Mouse (Mus musculus) heart, embryonic 15.5 days (tissue): Measurements from ENCODE around the gene 4632433K11Rik. TPM values are rescaled to one million over a fixed set of nuclear protein-coding genes. Genes with fewer than 3 reads are reported as not detected.
"Not testable (repeated sequence)": the region's sequence is repeated elsewhere in the genome, so short reads cannot be mapped to it uniquely, and the experiment has no call there.

Experiments
- ATAC-seq: fragments of 200-750 bp; cut with Nextera tagmentation; replicated peaks from 2 replicates; pipeline ENCODE4 v1.8.0; 2017; ENCODE audit warnings: low read depth, moderate TSS enrichment; ENCODE audit not compliant: insufficient number of reproducible peaks, insufficient read depth, low FRiP score
- H3K27ac ChIP-seq: fragments of 300-500 bp; sonication (generic); 2 replicates; pipeline ENCODE4 v1.5.1; 2015; ENCODE audit warnings: mild to moderate bottlenecking, inconsistent platforms
- H3K27me3 ChIP-seq: fragments of 300-500 bp; sonication (generic); 2 replicates; pipeline ENCODE4 v1.6.1; 2015; ENCODE audit warnings: inconsistent platforms
- H3K36me3 ChIP-seq: fragments of 300-500 bp; sonication (generic); 2 replicates; pipeline ENCODE4 v1.6.1; 2015; ENCODE audit warnings: mild to moderate bottlenecking, inconsistent platforms
- H3K4me1 ChIP-seq: fragments of 300-500 bp; sonication (generic); replicated peaks from 2 replicates; pipeline ENCODE4 v1.6.1; 2015; ENCODE audit warnings: inconsistent platforms
- H3K4me2 ChIP-seq: fragments of 300-500 bp; sonication (generic); 2 replicates; pipeline ENCODE4 v1.6.1; 2015; ENCODE audit warnings: inconsistent platforms, mild to moderate bottlenecking, moderate library complexity
- H3K4me3 ChIP-seq: fragments of 300-500 bp; sonication (generic); 2 replicates; pipeline ENCODE4 v1.5.1; 2015; ENCODE audit warnings: mild to moderate bottlenecking, inconsistent platforms
- H3K9ac ChIP-seq: fragments of 300-500 bp; sonication (generic); 2 replicates; pipeline ENCODE4 v1.6.1; 2015; ENCODE audit warnings: mild to moderate bottlenecking, inconsistent platforms
- H3K9me3 ChIP-seq: fragments of 300-500 bp; sonication (generic); replicated peaks from 2 replicates; pipeline ENCODE4 v1.6.1; 2016; ENCODE audit warnings: inconsistent platforms
- WGBS: fragments of 180-500 bp; shearing (Covaris S2); methylation state at CpG from one replicate; pipeline ENCODE4 v1.1.7; 2015; ENCODE audit warnings: mixed read lengths; 5-methylcytosine and 5-hydroxymethylcytosine counted together
- polyA plus RNA-seq: library from polyadenylated mRNA; unstranded; fragments of >200 nt; fragmentation: Nextera tagmentation; extraction: Ambion mirVana; gene quantifications from 2 replicates; pipeline ENCODE4 v1.2.1, GENCODE M21; 2015

The 4632433K11Rik gene
- polyA plus RNA-seq, 1 experiment from 2014 or later, result not detected

DNA sequence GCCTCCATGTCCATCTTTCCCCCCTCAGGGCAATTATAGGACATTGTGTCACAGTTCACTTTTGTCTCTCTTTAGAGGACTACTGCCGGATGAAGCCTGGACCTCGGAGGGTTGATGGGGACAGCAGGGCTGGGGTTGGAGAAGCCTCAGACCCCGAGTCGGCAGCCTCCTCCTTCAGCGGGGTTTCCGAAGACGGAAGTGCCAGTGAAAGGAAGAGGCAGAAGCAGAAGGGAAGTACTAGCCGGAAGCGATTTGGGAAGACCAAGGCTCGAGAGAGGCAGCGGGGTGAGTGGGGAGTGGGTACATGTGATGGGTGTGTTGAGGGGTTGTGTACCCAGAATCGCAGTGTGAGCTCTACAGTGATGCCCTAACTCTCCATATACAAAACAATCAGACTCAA is 25.5 kb downstream of the 4632433K11Rik start:
- Histone ChIP-seq H3K4me2 (no peak overlapping the region), H3K4me1 (peaks cover 33% of the 10 kb centered on the region)
- no peak for ATAC-seq

DNA sequence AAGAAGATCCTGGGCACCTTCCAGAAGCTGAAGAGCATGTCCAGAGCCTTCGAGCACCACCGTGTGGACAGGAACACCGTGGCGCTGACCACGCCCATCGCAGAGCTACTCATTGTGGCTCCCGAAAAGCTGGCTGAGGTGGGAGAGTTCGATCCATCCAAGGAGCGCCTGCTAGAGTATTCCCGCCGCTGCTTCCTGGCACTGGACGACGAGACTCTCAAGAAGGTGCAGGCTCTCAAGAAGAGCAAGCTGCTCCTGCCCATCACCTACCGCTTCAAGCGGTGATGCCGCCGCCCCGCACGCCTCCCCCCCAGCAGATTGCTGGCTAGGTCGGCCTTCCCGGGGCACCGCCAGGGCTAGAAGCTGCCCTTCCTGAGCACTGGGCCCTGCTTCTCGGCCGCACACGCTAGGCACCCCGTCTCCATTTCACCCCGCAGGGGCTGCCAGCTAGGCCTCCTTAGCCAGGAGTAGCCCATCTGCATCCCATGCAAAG is 26.4 kb downstream of the 4632433K11Rik start:
- H3K36me3 ChIP-seq, result no peaks in the 10 kb centered on the region
- 4% methylated on average over 27 of the region's 27 CpGs for WGBS
- H3K4me3 ChIP-seq, result peak overlapping the region; percentile 61
- H3K9me3 ChIP-seq, result no peaks in the 10 kb centered on the region
- no peak for ATAC-seq
- H3K27me3 ChIP-seq, result peaks cover 36% of the 10 kb centered on the region
- H3K9ac ChIP-seq, result peak overlapping the region; percentile 73
- H3K27ac ChIP-seq, result peak overlapping the region; percentile 97
- H3K4me1 ChIP-seq, result peaks cover 38% of the 10 kb centered on the region
- peak overlapping the region; percentile 97 for H3K4me2 ChIP-seq

More for the DNA sequence above, 25.5 kb downstream of the 4632433K11Rik start:
- H3K27me3 ChIP-seq, result peaks cover 45% of the 10 kb centered on the region
- no peak overlapping the region for H3K9ac ChIP-seq
- H3K27ac ChIP-seq, result no peak overlapping the region
- WGBS, result 86% methylated on average over 12 of the region's 12 CpGs
- H3K4me3 ChIP-seq, result no peak overlapping the region
- H3K36me3 ChIP-seq, result no peaks in the 10 kb centered on the region
- no peaks in the 10 kb centered on the region for H3K9me3 ChIP-seq

GRCm38 (mm10) chr7:5060944-5061773 is 27.2 kb downstream of the 4632433K11Rik start:
- Histone ChIP-seq H3K27ac (peak overlapping the region; percentile 97), H3K27me3 (peaks cover 28% of the 10 kb centered on the region), H3K4me3 (peak overlapping the region; percentile 61), H3K36me3 (no peaks in the 10 kb centered on the region), H3K4me1 (peaks cover 44% of the 10 kb centered on the region), H3K9ac (peak overlapping the region; percentile 73), H3K9me3 (no peaks in the 10 kb centered on the region), H3K4me2 (peak overlapping the region; percentile 97)
- WGBS, result under 1% methylated on average over 60 of the region's 60 CpGs
- peak; percentile 88 for ATAC-seq

DNA sequence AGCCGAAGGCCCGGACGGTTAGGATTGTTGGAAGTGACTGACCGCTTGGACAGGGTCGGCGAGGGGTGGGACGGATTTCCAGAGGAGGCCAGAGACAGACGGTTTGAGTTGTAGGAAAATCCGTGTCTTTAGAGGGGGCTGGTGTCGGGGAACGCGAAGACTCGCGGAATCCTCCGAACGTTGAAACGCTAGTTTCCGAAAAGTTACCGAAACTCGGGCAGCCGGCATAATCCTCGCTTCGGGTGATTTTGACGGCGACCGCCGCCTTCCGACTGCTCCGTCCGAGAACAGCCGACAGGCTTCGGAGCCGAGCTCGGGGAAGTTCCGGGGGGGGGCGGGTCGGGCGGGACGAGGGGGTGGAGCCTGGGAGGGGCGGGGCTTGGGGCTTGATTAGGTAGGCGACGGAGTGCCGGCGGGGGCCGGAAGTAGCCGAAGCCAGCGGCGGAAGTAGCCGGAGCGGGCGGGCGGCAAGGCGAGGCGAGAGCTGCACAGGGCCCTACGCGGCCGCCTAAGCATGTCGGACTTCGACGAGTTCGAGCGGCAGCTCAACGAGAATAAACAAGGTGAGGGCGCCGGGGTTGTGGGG is 27.9 kb downstream of the 4632433K11Rik start, which contains the start of gene U2af2:
Gene U2af2, plus strand, starts transcription at position 370 of the 586 bp plus-strand sequence.
- H3K9ac ChIP-seq, result peak within 1 kb of the TSS; percentile 79
- peak within 1 kb of the TSS; percentile 61 for H3K4me3 ChIP-seq
- peak within 1 kb of the TSS; percentile 97 for H3K4me2 ChIP-seq
- no peaks in the 10 kb centered on the region for H3K9me3 ChIP-seq
- H3K27me3 ChIP-seq, result peaks cover 20% of the 10 kb centered on the region
- H3K36me3 ChIP-seq, result peaks cover 7% of the 10 kb centered on the region
- under 1% methylated on average over 50 of the region's 65 CpGs for WGBS
- ATAC-seq, result peak; percentile 83
- H3K4me1 ChIP-seq, result peaks cover 39% of the 10 kb centered on the region
- H3K27ac ChIP-seq, result peak within 1 kb of the TSS; percentile 97

DNA sequence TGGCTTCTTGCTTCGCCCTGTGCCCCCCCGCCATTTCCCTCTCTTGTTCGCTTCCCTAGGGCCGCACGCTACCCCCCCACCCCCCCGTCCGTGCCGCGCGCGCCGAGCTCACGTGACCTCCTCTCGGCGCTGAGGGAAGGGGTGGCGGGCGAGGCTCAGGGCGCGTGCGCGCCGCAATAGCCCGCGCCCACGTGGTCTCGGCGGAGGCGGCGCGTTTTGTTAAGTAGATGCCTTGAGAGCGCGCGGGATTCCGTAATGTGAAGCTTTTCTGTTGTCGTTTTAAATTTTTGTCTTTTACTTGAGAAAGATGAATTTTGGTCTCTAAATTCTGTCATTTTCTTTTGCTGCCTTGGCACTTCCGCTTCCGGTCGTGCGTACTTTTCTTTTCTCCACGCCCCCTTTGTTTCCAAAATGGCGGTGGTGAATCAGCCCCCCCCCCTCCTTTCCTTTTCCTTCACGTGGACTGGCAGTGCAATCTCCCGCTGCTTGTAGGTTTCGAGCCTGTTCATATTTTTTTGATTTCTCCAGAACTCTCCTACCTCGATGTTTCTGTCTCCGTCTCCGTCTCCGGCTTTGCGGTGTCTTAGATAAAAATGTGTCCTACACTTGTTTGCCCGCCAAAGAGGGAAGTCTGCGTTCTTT is 28.6 kb downstream of the 4632433K11Rik start:
- peak overlapping the region; percentile 97 for H3K27ac ChIP-seq
- H3K9me3 ChIP-seq, result no peaks in the 10 kb centered on the region
- peaks cover 13% of the 10 kb centered on the region for H3K36me3 ChIP-seq
- WGBS, result under 1% methylated on average over 51 of the region's 51 CpGs
- H3K4me1 ChIP-seq, result peaks cover 35% of the 10 kb centered on the region
- H3K4me3 ChIP-seq, result peak overlapping the region; percentile 61
- H3K27me3 ChIP-seq, result peaks cover 14% of the 10 kb centered on the region
- peak overlapping the region; percentile 79 for H3K9ac ChIP-seq
- H3K4me2 ChIP-seq, result peak overlapping the region; percentile 97
- peak; percentile 50 for ATAC-seq

DNA sequence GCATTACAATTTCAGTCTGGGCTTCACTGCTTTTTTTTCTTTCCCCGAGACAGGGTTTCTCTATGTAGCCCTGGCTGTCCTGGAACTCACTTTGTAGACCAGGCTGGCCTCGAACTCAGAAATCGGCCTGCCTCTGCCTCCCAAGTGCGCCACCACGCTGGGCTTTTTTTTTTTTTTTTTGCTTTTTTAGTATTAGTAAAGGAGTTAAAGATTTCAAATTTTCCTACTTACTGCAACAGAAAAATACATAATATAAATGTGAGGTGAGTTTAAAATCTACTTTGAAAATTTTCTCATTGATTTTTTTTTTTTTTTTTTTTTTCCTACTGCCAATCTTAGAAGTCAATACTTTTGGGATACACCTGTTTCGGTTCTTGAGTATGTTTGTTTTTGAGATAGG is 31.0 kb downstream of the 4632433K11Rik start:
- Histone ChIP-seq H3K9me3 (no peaks in the 10 kb centered on the region), H3K27me3 (no peaks in the 10 kb centered on the region), H3K4me2 (no peak overlapping the region), H3K36me3 (peaks cover 37% of the 10 kb centered on the region), H3K4me3 (no peak overlapping the region), H3K9ac (no peak overlapping the region), H3K27ac (no peak overlapping the region), H3K4me1 (peaks cover 33% of the 10 kb centered on the region)
- no peak for ATAC-seq
- WGBS, result 87% methylated on average over 6 of the region's 6 CpGs

DNA sequence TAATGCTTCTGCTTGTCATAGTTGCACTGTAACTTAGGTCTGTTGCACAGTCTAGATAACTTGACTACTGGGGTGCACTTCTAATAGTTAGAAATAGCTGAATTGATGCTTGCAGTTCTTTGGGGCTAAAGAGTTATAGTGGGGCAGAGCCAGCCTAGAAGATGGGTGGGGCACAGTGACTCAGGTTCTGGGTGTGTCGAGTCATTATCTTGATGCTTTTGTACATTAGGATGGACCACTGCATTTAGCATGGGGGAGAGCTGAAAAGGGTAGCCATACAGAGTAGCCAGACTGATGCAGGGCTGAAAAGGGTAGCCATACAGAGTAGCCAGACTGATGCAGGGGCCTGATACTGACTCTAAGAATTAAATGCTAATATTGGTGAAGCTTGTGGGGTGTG is 39.7 kb downstream of the 4632433K11Rik start:
- no peaks in the 10 kb centered on the region for H3K27me3 ChIP-seq
- H3K4me2 ChIP-seq, result no peak overlapping the region
- no peaks in the 10 kb centered on the region for H3K9me3 ChIP-seq
- H3K9ac ChIP-seq, result no peak overlapping the region
- ATAC-seq, result no peak
- H3K27ac ChIP-seq, result no peak overlapping the region
- H3K4me3 ChIP-seq, result no peak overlapping the region
- peaks cover 92% of the 10 kb centered on the region for H3K36me3 ChIP-seq
- H3K4me1 ChIP-seq, result no peaks in the 10 kb centered on the region
- 54% methylated on average over 1 of the region's 1 CpGs for WGBS

- no peaks in the 10 kb centered on the region for H3K27me3 ChIP-seq
Measured at GRCm38 (mm10) chr7:5074984-5075383, 41.1 kb downstream of the 4632433K11Rik start.

DNA sequence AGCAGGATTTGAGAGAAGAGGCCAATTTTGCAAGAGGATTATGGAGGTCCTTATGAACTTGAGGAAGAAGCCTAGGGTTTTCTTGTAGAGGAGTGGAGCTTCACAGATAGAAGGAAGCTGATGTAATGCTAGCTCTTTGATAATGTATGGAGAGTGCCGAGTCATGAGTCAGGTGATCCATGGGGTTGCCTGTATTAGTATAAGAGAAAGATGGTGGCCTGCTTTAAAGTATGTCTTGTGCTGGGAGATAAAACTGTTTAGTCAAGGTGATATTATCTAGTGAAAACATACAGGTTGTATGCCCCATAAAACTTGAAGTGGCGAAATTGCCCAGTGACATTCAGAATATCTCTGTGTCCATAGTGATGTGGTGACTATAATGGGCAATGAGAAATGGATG is 43.0 kb downstream of the 4632433K11Rik start:
- Histone ChIP-seq H3K27me3 (no peaks in the 10 kb centered on the region), H3K4me1 (peaks cover 14% of the 10 kb centered on the region), H3K9ac (no peak overlapping the region), H3K9me3 (no peaks in the 10 kb centered on the region), H3K27ac (no peak overlapping the region), H3K36me3 (peaks cover 66% of the 10 kb centered on the region), H3K4me2 (no peak overlapping the region), H3K4me3 (no peak overlapping the region)
- ATAC-seq, result no peak
- 73% methylated on average over 2 of the region's 2 CpGs for WGBS

More at GRCm38 (mm10) chr7:5074984-5075383, 41.1 kb downstream of the 4632433K11Rik start:
- no peaks in the 10 kb centered on the region for H3K9me3 ChIP-seq
- no peak for ATAC-seq
- peaks cover 84% of the 10 kb centered on the region for H3K36me3 ChIP-seq
- 86% methylated on average over 5 of the region's 5 CpGs for WGBS
- no peak overlapping the region for H3K4me3 ChIP-seq
- H3K27ac ChIP-seq, result no peak overlapping the region
- 0 out of 2 replicates have a peak, but pooled peaks cover 2% of the 10 kb centered on the region for H3K4me1 ChIP-seq
- no peak overlapping the region for H3K4me2 ChIP-seq
- H3K9ac ChIP-seq, result no peak overlapping the region

DNA sequence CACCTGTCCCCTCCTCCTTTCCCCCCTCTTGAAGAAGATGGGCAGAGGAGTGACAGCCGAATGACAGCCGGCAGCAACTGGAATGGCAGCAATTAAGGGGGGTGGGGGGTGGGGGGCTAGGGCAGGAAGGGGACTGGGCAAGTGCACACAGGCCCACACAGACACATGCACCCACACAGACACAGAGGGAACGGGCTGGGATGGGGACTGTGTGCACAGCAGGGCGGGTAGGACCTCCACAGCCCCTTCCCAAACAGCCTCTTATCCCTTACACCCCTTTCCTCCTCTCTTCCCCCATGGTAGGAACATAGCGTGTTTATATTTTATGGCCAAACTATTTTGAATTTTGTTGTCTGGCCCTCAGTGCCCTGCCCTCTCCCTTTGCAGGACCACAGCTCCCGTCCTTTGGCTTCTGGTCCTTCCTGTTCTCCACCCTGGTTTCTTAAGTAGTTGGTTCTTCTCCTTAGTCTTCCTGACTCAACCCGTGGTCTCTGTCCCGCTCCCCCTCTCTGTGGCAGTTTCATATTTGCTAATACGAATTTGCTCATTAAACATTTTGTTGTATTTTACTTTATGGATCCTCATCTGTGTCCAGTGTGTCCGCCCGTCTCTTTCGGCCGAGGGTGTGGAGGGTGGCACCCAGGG is 45.6 kb downstream of the 4632433K11Rik start:
- peaks cover 48% of the 10 kb centered on the region for H3K36me3 ChIP-seq
- not testable (repeated sequence) for H3K9me3 ChIP-seq, H3K27me3 ChIP-seq
- H3K9ac ChIP-seq, result peak overlapping the region; percentile 41; the same call in 1 of the 2 replicates
- peak overlapping the region; percentile 97 for H3K27ac ChIP-seq
- peak; percentile 3; the same call in 1 of the 2 replicates for ATAC-seq
- H3K4me3 ChIP-seq, result peak overlapping the region; percentile 96
- 45% methylated on average over 11 of the region's 13 CpGs for WGBS
- H3K4me2 ChIP-seq, result peak overlapping the region; percentile 88
- peaks cover 26% of the 10 kb centered on the region for H3K4me1 ChIP-seq
